Mouse (Mus musculus) embryonic facial prominence, embryonic 10.5 days (tissue): ENCODE data around the gene St6galnac3. TPM values are rescaled to one million over a fixed set of nuclear protein-coding genes. Genes with fewer than 3 reads are reported as not detected.

ENCODE experiments used
- DNase-seq: peaks from one replicate; pipeline ENCODE4 v3.0.0-alpha.2; 2017; ENCODE audit warnings: low spot score
- H3K27ac ChIP-seq: fragments of 300-500 bp; sonication (generic); replicated peaks from 2 replicates; pipeline ENCODE4 v1.5.1; 2016; ENCODE audit warnings: mild to moderate bottlenecking
- H3K27me3 ChIP-seq: fragments of 300-500 bp; sonication (generic); replicated peaks from 2 replicates; pipeline ENCODE4 v1.6.1; 2016; ENCODE audit warnings: low read depth, mild to moderate bottlenecking; ENCODE audit not compliant: poor library complexity, severe bottlenecking
- H3K36me3 ChIP-seq: fragments of 300-500 bp; sonication (generic); replicated peaks from 2 replicates; pipeline ENCODE4 v1.6.1; 2016; ENCODE audit warnings: mild to moderate bottlenecking, moderate library complexity
- H3K4me1 ChIP-seq: fragments of 300-500 bp; sonication (generic); 2 replicates; pipeline ENCODE4 v1.6.1; 2016
- H3K4me3 ChIP-seq: fragments of 300-500 bp; sonication (generic); 2 replicates; pipeline ENCODE4 v1.5.1; 2016; ENCODE audit warnings: mild to moderate bottlenecking, moderate library complexity
- H3K9me3 ChIP-seq: fragments of 300-500 bp; sonication (generic); 2 replicates; pipeline ENCODE4 v1.6.1; 2016; ENCODE audit warnings: mild to moderate bottlenecking
- WGBS: fragments of 180-500 bp; shearing (Covaris S2); methylation state at CpG from one replicate; pipeline ENCODE4 v1.1.7; 2016; 5-methylcytosine and 5-hydroxymethylcytosine counted together
- polyA plus RNA-seq: library from polyadenylated mRNA; unstranded; fragments of >200 nt; fragmentation: Nextera tagmentation; extraction: Ambion mirVana; gene quantifications from 2 replicates; pipeline ENCODE4 v1.2.1, GENCODE M21; 2016

The St6galnac3 gene
- polyA plus RNA-seq, 1 experiment from 2014 or later, result 54.1 TPM

- H3K4me1 ChIP-seq, result peaks cover 6% of the 10 kb centered on the region; the same call in 1 of the 2 replicates
- no peak overlapping the region for H3K4me3 ChIP-seq
- no peak for DNase-seq
- H3K27ac ChIP-seq, result no peak overlapping the region
- H3K36me3 ChIP-seq, result no peaks in the 10 kb centered on the region
- 76% methylated on average over 9 of the region's 9 CpGs for WGBS
- H3K9me3 ChIP-seq, result no peaks in the 10 kb centered on the region
- H3K27me3 ChIP-seq, result no peaks in the 10 kb centered on the region
These were observed 308.0 kb downstream of the St6galnac3 start for GRCm38 (mm10) chr3:153417001-153417400.

- 91% methylated on average over 4 of the region's 4 CpGs for WGBS
- no peaks in the 10 kb centered on the region for H3K27me3 ChIP-seq
- H3K4me1 ChIP-seq, result peaks cover 3% of the 10 kb centered on the region; the same call in 1 of the 2 replicates
- H3K4me3 ChIP-seq, result no peak overlapping the region
- H3K36me3 ChIP-seq, result no peaks in the 10 kb centered on the region
- no peak overlapping the region for H3K27ac ChIP-seq
- no peaks in the 10 kb centered on the region for H3K9me3 ChIP-seq
- DNase-seq, result no peak
These were observed 308.6 kb downstream of the St6galnac3 start for GRCm38 (mm10) chr3:153416383-153416782.

GRCm38 (mm10) chr3:153414132-153414531, 310.8 kb downstream of the St6galnac3 start:
- WGBS, result 89% methylated on average over 2 of the region's 2 CpGs
- Histone ChIP-seq H3K9me3 (no peaks in the 10 kb centered on the region), H3K27me3 (no peaks in the 10 kb centered on the region), H3K27ac (no peak overlapping the region), H3K4me3 (no peak overlapping the region), H3K36me3 (no peaks in the 10 kb centered on the region), H3K4me1 (no peaks in the 10 kb centered on the region)
- DNase-seq, result no peak

GRCm38 (mm10) chr3:153409286-153409685, 315.7 kb downstream of the St6galnac3 start:
- no peaks in the 10 kb centered on the region for H3K9me3 ChIP-seq
- H3K36me3 ChIP-seq, result no peaks in the 10 kb centered on the region
- H3K4me3 ChIP-seq, result no peak overlapping the region
- no peak overlapping the region for H3K27ac ChIP-seq
- no peak for DNase-seq
- H3K4me1 ChIP-seq, result no peaks in the 10 kb centered on the region
- H3K27me3 ChIP-seq, result no peaks in the 10 kb centered on the region
- WGBS, result 65% methylated on average over 9 of the region's 9 CpGs

DNA sequence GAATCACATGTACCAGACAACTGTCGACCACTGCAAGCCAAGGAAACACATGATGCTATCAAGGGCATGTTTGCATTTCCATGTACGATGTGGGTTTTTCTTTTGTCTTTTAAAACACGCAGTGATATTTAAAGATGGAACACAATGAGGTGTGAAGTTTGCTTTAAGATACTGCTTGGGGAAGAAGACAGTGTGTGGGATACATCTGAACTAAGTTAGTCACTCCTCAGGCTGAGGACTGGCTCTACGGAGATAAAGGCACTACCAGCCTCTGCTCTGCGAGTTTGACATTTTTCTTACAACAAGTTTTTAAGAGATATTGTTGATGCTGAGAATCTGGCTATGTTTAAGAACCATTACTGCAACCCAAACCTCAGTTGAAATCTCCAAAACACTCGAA, 316.6 kb downstream of the St6galnac3 start:
- Histone ChIP-seq H3K36me3 (no peaks in the 10 kb centered on the region), H3K4me1 (no peaks in the 10 kb centered on the region), H3K27me3 (no peaks in the 10 kb centered on the region), H3K9me3 (no peaks in the 10 kb centered on the region), H3K27ac (no peak overlapping the region), H3K4me3 (no peak overlapping the region)
- no peak for DNase-seq
- WGBS, result 91% methylated on average over 6 of the region's 6 CpGs

GRCm38 (mm10) chr3:153407698-153408097, 317.3 kb downstream of the St6galnac3 start:
- H3K4me3 ChIP-seq, result no peak overlapping the region
- no peaks in the 10 kb centered on the region for H3K36me3 ChIP-seq
- H3K9me3 ChIP-seq, result no peaks in the 10 kb centered on the region
- H3K4me1 ChIP-seq, result no peaks in the 10 kb centered on the region
- no peak overlapping the region for H3K27ac ChIP-seq
- WGBS, result 94% methylated on average over 6 of the region's 6 CpGs
- no peaks in the 10 kb centered on the region for H3K27me3 ChIP-seq
- no peak for DNase-seq

- H3K4me3 ChIP-seq, result no peak overlapping the region
- 81% methylated on average over 1 of the region's 1 CpGs for WGBS
- DNase-seq, result no peak
- H3K4me1 ChIP-seq, result no peaks in the 10 kb centered on the region
- no peaks in the 10 kb centered on the region for H3K27me3 ChIP-seq
- no peaks in the 10 kb centered on the region for H3K9me3 ChIP-seq
- no peaks in the 10 kb centered on the region for H3K36me3 ChIP-seq
- no peak overlapping the region for H3K27ac ChIP-seq
These were observed 318.1 kb downstream of the St6galnac3 start for GRCm38 (mm10) chr3:153406858-153407257.

- 90% methylated on average over 4 of the region's 4 CpGs for WGBS
- H3K36me3 ChIP-seq, result no peaks in the 10 kb centered on the region
- no peaks in the 10 kb centered on the region for H3K4me1 ChIP-seq
- no peak for DNase-seq
- H3K27ac ChIP-seq, result no peak overlapping the region
- H3K27me3 ChIP-seq, result no peaks in the 10 kb centered on the region
- H3K9me3 ChIP-seq, result no peaks in the 10 kb centered on the region
- H3K4me3 ChIP-seq, result no peak overlapping the region
These were observed 318.8 kb downstream of the St6galnac3 start for GRCm38 (mm10) chr3:153406220-153406619.

DNA sequence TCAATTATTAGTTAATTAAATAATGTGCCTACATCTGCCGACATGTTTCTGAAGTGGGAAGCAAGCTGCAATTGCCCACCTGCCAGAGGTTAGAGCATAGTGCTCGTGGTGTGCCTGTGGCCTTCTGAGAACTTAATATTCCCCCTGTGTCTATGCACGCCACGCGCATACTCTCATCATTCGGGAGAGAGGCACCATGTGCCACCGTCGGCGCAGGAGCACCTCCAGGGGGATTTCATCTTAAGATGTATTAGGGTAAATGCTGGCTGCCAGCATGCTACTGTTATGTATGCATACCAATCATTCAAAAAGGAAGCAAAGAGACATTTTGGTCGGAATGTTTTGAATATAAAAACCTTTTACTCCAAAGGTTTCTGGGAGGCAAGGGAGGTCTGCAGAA, 319.3 kb downstream of the St6galnac3 start:
- DNase-seq, result no peak
- 87% methylated on average over 10 of the region's 10 CpGs for WGBS
- no peak overlapping the region for H3K27ac ChIP-seq
- no peaks in the 10 kb centered on the region for H3K4me1 ChIP-seq
- no peaks in the 10 kb centered on the region for H3K36me3 ChIP-seq
- H3K9me3 ChIP-seq, result no peaks in the 10 kb centered on the region
- H3K4me3 ChIP-seq, result no peak overlapping the region
- no peaks in the 10 kb centered on the region for H3K27me3 ChIP-seq

- H3K27ac ChIP-seq, result no peak overlapping the region
- no peak for DNase-seq
- no peaks in the 10 kb centered on the region for H3K9me3 ChIP-seq
- H3K4me3 ChIP-seq, result no peak overlapping the region
- WGBS, result 94% methylated on average over 3 of the region's 3 CpGs
- no peaks in the 10 kb centered on the region for H3K36me3 ChIP-seq
- no peaks in the 10 kb centered on the region for H3K4me1 ChIP-seq
- no peaks in the 10 kb centered on the region for H3K27me3 ChIP-seq
These were observed 324.7 kb downstream of the St6galnac3 start for GRCm38 (mm10) chr3:153400259-153400658.

DNA sequence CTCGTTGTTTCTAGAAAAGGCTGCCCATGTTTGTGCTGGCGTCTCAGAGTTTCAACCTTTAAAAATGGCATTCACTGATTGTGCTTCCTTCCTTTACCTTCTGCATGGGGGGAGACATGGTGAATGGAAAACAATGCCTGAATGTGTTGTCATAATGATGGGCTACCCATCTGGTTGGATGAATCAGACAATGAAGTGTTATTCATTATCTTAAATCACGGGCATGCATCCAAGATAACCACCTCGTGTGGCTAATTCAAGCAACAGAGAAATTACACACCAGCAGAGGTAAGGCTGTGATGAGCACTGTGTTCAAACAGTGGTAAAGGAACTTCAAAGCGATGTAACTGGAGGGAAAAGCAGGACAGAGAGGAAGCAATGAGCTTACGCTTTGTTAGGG, 325.4 kb downstream of the St6galnac3 start:
- Histone ChIP-seq H3K4me3 (no peak overlapping the region), H3K36me3 (no peaks in the 10 kb centered on the region), H3K9me3 (no peaks in the 10 kb centered on the region), H3K27ac (no peak overlapping the region), H3K27me3 (no peaks in the 10 kb centered on the region), H3K4me1 (no peaks in the 10 kb centered on the region)
- no peak for DNase-seq
- WGBS, result 89% methylated on average over 6 of the region's 6 CpGs

DNA sequence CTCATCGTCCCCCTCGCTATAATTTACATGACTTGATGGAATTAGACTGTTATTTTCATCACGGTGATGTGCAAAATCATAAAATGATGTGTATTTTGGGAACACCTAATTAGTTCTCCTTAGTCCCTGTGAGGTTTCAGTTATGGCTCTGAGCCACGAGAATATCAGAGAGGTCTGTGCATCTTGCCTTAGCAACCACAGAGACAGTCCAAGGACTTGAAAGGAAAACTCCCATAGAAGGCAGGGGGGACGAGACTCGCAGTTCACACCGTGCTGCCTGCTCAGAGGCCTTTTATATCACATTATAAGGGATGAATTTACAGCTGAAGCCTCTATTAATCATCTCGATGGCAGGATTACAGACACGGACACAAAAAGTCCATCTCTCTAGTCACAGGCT, 327.2 kb downstream of the St6galnac3 start:
- H3K27ac ChIP-seq, result no peak overlapping the region
- H3K36me3 ChIP-seq, result peaks cover 8% of the 10 kb centered on the region
- no peaks in the 10 kb centered on the region for H3K4me1 ChIP-seq
- DNase-seq, result no peak
- no peak overlapping the region for H3K4me3 ChIP-seq
- WGBS, result 91% methylated on average over 9 of the region's 9 CpGs
- H3K9me3 ChIP-seq, result 0 out of 2 replicates have a peak, but pooled peaks cover 4% of the 10 kb centered on the region
- no peaks in the 10 kb centered on the region for H3K27me3 ChIP-seq

DNA sequence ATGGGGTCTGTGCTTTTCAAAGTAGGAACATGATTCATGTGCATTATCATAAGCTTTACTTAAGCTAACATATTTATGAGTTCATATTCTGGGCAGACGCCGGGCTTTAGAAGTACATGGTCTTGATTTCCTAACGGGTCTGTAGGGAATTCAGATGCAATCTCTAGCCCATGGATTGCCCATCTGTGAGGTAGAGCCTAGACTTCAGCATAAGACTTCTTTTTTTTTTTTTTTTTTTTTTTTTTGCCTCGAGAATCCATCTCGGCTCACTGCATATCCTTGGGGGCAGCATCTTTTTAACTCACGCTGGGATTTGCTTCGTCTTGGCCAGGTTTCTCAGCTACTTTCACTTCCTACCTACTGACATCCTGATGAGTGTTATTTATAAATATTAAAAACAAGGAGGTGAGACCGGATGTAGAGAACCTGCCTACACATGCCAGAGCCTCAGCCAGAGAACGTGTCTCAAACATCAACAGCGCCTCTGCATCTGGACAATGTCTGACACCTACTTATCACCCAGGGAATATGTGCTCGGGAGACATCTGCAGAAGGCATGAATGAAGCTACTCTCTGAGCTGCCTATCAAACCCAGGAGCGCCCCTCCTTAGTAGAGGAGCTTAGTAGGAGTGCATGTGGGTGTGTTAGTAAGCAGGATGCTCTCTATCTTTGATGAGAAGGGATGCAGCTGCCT, 328.5 kb downstream of the St6galnac3 start:
- 0 out of 2 replicates have a peak, but pooled peaks cover 4% of the 10 kb centered on the region for H3K9me3 ChIP-seq
- H3K4me3 ChIP-seq, result no peak overlapping the region
- DNase-seq, result no peak
- H3K27me3 ChIP-seq, result no peaks in the 10 kb centered on the region
- H3K36me3 ChIP-seq, result peaks cover 8% of the 10 kb centered on the region
- 87% methylated on average over 12 of the region's 12 CpGs for WGBS
- H3K27ac ChIP-seq, result no peak overlapping the region
- peaks cover 2% of the 10 kb centered on the region for H3K4me1 ChIP-seq
